Mouse (Mus musculus) G1E (cell line): ENCODE results near the gene Col4a2. TPM values are rescaled to one million over a fixed set of nuclear protein-coding genes. Genes with fewer than 3 reads are reported as not detected.

ENCODE experiments used
- ATAC-seq: 2 replicates; pipeline ENCODE4 v1.8.0; 2016; ENCODE audit warnings: mild to moderate bottlenecking; ENCODE audit not compliant: insufficient number of reproducible peaks, poor library complexity, low FRiP score, severe bottlenecking; ENCODE audit errors: extremely low read depth
- DNase-seq: peaks from one replicate; pipeline ENCODE4 v3.0.0; 2012; ENCODE audit warnings: low spot score
- H3K27me3 ChIP-seq: 2 replicates; pipeline ENCODE4 v1.6.1; 2012; ENCODE audit warnings: mild to moderate bottlenecking, low read length, inconsistent platforms; ENCODE audit not compliant: insufficient read depth
- H3K36me3 ChIP-seq: replicated peaks from 2 replicates; pipeline ENCODE3; 2012; ENCODE audit warnings: mild to moderate bottlenecking, inconsistent platforms
- H3K4me1 ChIP-seq: 2 replicates; pipeline ENCODE4 v1.6.1; 2012; ENCODE audit warnings: low read depth, low read length, inconsistent platforms, mixed read lengths; ENCODE audit not compliant: insufficient read depth
- H3K4me3 ChIP-seq: 2 replicates; pipeline ENCODE4 v1.5.1; 2012; ENCODE audit warnings: low read depth, mild to moderate bottlenecking, inconsistent platforms, low read length, moderate library complexity, mixed read lengths
- H3K9me3 ChIP-seq: replicated peaks from 2 replicates; pipeline ENCODE4 v1.6.1; 2012; ENCODE audit warnings: inconsistent platforms
- CTCF ChIP-seq: IDR thresholded peaks from 2 replicates; pipeline ENCODE4 v1.5.1; 2012; ENCODE audit warnings: low read depth, low read length, inconsistent platforms, mixed read lengths
- GATA1 ChIP-seq: IDR thresholded peaks from 2 replicates; pipeline ENCODE4 v1.6.1; 2012; ENCODE audit warnings: borderline replicate concordance, low read length, inconsistent platforms, mixed read lengths
- GATA2 ChIP-seq: IDR thresholded peaks from 2 replicates; pipeline ENCODE4 v1.6.1; 2012; ENCODE audit warnings: low read depth, low read length, inconsistent platforms, borderline replicate concordance
- POLR2AphosphoS5 ChIP-seq: IDR thresholded peaks from 2 replicates; pipeline ENCODE4 v1.6.1; 2012; ENCODE audit warnings: low read depth, low read length, inconsistent platforms; ENCODE audit not compliant: insufficient replicate concordance
- TAL1 ChIP-seq: conservative IDR thresholded peaks from 2 replicates; pipeline ENCODE4 v1.6.1; 2012; ENCODE audit warnings: low read depth, low read length, inconsistent platforms, mixed read lengths
- polyA plus RNA-seq: library from polyadenylated mRNA; stranded (reverse); fragments of >175 nt; gene quantifications from 2 replicates; pipeline ENCODE4 v1.2.3, GENCODE M21; 2012
- total RNA-seq, 2 experiments: library from RNA; stranded (forward) in 1 of 2; stranded (reverse) in 1 of 2; fragments of 200-1000 nt in 1 of 2; fragments of >200 nt in 1 of 2; fragmentation: Nextera tagmentation in 1 of 2; gene quantifications; 2 replicates each; pipeline ENCODE4 v1.2.3; 2014 to 2017

Col4a2 gene
- total and polyA plus RNA-seq, 3 experiments = 0.05 TPM; not detected in 2

DNA sequence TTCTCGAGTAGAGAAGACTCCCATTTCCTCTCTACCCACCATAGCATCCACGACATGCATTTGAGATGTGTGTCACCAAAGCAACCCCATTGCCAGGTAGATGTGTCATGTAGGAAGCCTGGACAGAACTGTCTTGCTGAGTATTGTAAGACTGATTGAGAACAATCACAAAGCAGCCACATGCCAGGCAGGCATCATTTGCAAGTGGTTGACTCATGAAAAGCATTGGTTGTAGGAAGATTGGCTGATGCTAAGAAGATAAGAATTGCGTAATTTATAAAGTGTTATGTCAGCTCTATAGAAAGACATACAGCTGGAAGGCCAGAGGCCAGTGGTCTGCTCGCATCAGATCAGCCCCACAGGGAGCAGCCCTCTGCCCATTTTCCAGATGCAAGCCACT, 22.6 kb downstream of the Col4a2 start:
- no peaks in the 10 kb centered on the region for H3K4me1 ChIP-seq
- H3K36me3 ChIP-seq = no peaks in the 10 kb centered on the region
- ATAC-seq (no peak), DNase-seq (no peak)
- no peak overlapping the region for H3K4me3 ChIP-seq
- H3K9me3 ChIP-seq = no peaks in the 10 kb centered on the region
- TF ChIP-seq TAL1 (no peak), POLR2AphosphoS5 (no peak), GATA2 (no peak), GATA1 (no peak), CTCF (no peak)
- H3K27me3 ChIP-seq = peaks cover 6% of the 10 kb centered on the region

DNA sequence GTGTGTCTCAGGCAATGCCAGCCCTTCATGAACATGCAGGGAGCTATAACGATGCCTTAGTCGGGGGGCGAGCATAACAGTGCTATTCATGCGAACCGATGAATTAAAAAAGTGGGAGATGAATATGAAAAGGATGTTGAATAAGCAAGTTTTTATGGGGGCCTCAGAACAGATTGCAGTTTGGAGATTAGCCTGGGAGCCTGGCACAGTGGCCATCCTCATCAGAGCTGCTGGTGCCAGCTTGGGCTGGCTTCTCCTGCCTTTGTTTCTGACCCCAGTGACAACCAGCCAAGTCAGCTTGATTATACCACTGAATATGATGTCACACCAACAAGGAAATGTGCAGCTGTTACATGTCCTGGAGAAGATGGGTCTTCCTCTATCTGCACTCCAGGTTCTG, 23.7 kb downstream of the Col4a2 start:
- H3K4me1 ChIP-seq = no peaks in the 10 kb centered on the region
- TF ChIP-seq GATA2 (no peak), POLR2AphosphoS5 (no peak), TAL1 (no peak), GATA1 (no peak), CTCF (no peak)
- no peaks in the 10 kb centered on the region for H3K9me3 ChIP-seq
- H3K36me3 ChIP-seq = no peaks in the 10 kb centered on the region
- peaks cover 11% of the 10 kb centered on the region; the same call in 1 of the 2 replicates for H3K27me3 ChIP-seq
- no peak overlapping the region for H3K4me3 ChIP-seq
- DNase-seq = no peak
- ATAC-seq = no peak

DNA sequence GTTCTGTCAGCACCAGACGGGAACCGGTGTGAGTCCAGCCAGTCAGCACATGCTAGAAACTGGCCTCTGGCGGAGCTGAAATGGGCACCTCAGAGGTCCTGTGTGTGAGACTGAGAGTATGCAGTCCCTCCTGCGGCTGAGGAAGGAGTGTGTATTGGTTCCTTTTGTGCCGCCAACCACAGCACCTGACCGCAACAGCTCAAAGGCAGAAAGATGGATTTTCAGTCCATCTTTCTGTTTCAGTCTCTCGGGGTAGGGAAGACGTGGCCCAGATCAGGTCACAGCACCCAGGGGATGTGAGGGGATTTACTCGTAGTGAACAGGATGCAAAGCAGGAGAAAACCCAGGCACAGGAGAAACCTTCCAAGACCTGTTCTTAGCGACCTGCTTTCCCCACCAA, 25.0 kb downstream of the Col4a2 start:
- H3K4me3 ChIP-seq = no peak overlapping the region
- H3K36me3 ChIP-seq = no peaks in the 10 kb centered on the region
- no peak for TF ChIP-seq CTCF
- no peak for TF ChIP-seq TAL1
- TF ChIP-seq GATA1 = no peak
- TF ChIP-seq POLR2AphosphoS5 = no peak
- TF ChIP-seq GATA2 = no peak
- H3K4me1 ChIP-seq = no peaks in the 10 kb centered on the region
- no peak for DNase-seq
- peaks cover 11% of the 10 kb centered on the region; the same call in 1 of the 2 replicates for H3K27me3 ChIP-seq
- no peaks in the 10 kb centered on the region for H3K9me3 ChIP-seq
- no peak for ATAC-seq

DNA sequence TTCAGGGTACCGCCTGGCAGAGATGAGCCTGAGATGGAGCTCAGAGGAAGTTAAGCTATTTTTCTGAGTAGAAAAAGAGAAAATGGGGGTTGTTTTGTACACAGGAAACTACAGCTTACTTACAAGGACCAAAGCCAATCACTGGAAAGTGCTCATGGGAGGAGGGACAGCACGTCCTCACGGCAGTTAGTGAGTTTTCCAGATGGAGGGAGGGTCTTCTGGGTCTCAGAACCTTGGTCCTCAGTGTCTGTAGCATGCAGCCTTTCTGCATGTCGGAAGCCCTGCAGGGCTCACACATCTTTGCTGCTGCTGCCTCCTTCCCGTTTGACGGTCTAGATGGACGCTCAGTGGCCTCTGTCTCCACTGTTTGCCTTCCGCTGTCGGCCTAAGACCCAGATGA, 25.9 kb downstream of the Col4a2 start:
- no peak for ATAC-seq
- Histone ChIP-seq H3K4me1 (no peaks in the 10 kb centered on the region), H3K9me3 (no peaks in the 10 kb centered on the region), H3K36me3 (no peaks in the 10 kb centered on the region), H3K27me3 (peaks cover 11% of the 10 kb centered on the region; the same call in 1 of the 2 replicates), H3K4me3 (no peak overlapping the region)
- TF ChIP-seq POLR2AphosphoS5 (no peak), GATA1 (no peak), TAL1 (no peak), CTCF (no peak), GATA2 (no peak)
- no peak for DNase-seq

DNA sequence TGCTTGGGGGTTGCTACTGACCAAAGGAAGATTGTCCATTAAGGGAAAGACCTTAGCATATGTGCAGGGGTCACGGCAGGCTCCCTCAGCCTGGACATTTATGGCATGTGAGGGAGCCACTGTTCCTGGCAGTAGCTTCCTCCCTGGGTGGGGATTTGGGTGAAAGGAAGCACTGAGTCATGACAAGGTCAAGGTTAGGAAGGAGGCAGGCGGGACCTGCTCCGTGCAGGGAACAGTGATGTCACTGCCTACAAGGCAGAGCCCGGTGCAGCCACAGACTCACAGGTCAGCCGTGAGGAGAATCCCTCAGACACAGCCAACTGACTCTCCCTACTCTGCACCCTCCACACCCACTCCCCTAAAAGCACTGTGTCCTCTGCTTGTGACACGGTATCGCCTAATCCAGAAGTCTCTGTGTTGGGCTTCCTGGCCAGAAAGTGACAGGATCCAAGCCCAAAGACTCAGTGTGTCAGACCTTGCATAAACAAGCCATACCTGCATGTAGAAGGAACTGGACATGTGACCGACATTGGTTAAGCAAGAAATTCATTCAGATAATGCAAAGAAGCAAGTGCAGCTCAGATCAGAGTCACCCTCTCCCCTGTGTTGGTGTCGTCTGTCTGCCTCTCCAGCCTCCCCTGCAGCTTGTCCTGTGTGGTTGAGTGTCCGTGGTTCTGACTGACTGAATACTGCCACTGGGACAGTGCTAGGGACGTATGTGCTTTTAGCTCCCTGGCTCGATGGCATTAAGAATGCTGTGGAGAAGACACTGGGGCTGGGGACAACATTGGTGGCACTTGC, 27.9 kb downstream of the Col4a2 start:
- TF ChIP-seq GATA2 = no peak
- no peak for TF ChIP-seq POLR2AphosphoS5
- TF ChIP-seq GATA1 = no peak
- TF ChIP-seq CTCF = no peak
- TF ChIP-seq TAL1 = no peak
- peaks cover 14% of the 10 kb centered on the region; the same call in 1 of the 2 replicates for H3K27me3 ChIP-seq
- H3K4me3 ChIP-seq = no peak overlapping the region

DNA sequence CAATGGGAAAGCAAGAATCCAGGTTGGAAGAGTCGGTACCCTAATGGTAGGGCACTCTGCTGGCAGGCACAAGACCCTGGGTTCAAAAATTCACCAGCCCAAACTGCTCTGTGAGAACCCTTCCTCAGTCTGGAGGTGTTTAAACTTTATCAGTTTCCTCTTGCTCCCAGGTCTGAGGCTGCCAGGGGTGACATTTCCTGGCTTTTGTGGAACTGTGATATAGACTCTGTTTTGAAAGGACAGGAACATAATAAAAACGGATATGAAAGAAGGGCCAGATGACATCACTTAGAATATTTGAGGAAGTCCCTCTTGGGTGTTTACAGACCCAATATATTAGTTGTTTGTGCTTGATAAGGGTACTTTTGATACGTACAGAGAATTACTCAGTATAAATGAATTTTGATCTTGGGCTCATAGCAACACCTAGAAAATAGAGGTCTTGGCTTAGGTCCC, 28.5 kb downstream of the Col4a2 start:
- H3K9me3 ChIP-seq = no peaks in the 10 kb centered on the region
- DNase-seq (no peak), ATAC-seq (no peak)
- peaks cover 14% of the 10 kb centered on the region; the same call in 1 of the 2 replicates for H3K27me3 ChIP-seq
- no peaks in the 10 kb centered on the region for H3K4me1 ChIP-seq
- no peak overlapping the region for H3K4me3 ChIP-seq
- TF ChIP-seq CTCF = no peak
- no peak for TF ChIP-seq GATA1
- TF ChIP-seq POLR2AphosphoS5 = no peak
- TF ChIP-seq GATA2 = no peak
- no peak for TF ChIP-seq TAL1
- no peaks in the 10 kb centered on the region for H3K36me3 ChIP-seq

More for the DNA sequence above, 27.9 kb downstream of the Col4a2 start:
- H3K4me1 ChIP-seq = no peaks in the 10 kb centered on the region
- DNase-seq (no peak), ATAC-seq (no peak)
- H3K9me3 ChIP-seq = no peaks in the 10 kb centered on the region
- no peaks in the 10 kb centered on the region for H3K36me3 ChIP-seq
